Mouse (Mus musculus) T-helper 1 cell (primary cell): ENCODE data around the gene Klhl8.

ENCODE experiments used
- in situ Hi-C: fragments of 300-600 bp; cut with MboI, MseI; formaldehyde crosslinking; loops from one replicate; pipeline ENCODE4 v1.15.1; 2025; ENCODE audit warnings: high pct_unique_total_duplicates

Klhl8 gene

GRCm38 (mm10) chr5:103916595-103917356 lies 5.7 kb upstream of the Klhl8 start:
- in situ Hi-C loops: no loop called here

DNA sequence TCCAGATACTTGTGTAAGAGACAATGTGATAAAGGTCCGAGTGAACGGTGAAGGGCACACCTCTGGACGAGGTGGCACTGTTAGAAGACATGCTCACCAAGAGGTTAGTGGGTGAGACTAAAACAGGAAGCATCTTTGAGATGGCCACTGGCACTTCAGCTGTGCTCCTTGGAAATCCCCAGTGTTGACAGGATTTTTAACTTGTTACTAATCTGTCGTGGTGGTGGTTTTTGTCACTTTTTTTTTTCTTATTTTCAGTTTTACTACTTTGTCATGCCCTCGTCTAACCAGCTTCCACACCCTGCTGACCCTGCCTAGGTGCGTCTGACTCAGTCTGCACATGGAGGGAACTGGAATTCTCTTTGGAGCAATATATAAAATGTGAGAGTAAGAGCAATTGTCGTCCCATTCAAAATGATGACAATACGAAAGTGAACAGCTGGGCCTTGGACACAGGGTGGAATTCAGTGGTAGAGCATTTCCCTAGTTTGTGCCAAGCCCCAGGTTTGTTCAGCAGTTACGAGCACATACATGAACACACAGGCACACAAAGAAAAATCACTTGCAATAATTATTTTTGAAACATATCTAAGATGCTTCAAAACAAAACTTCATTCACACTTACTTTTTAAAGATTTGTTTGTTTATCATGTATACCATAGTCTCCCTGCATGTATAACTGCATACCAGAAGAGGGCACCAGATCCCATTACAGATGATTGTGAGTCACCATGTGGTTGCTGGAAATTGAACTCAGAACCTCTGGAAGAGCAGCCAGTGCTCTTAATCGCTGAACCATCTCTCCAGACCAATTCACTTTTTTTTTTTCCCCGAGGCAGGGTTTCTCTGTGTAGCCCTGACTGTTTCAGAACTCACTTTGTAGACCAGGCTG lies 3.5 kb upstream of the Klhl8 start:
- in situ Hi-C loops: no loop called here

- in situ Hi-C loops: no loop called here
These were observed 2.1 kb upstream of the Klhl8 start for GRCm38 (mm10) chr5:103913150-103913549.

DNA sequence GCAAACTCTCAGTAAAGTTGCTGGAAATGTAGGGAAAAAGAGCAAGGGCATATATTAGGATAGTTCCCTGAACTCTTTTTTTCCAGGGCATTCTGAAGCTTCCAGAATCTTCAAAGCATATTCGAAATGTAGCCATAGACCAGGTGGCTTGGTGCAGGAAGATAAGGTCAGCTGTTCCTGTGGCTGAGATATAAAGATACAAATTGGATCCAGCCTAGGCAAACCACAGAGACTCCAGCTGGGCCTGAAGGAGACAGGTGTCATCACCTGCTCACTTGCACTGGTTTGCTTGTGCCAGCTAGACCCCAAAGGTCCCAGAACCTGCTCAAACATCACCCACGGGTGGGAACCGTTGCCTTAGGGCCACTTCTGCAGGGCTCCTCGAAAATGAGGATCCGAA lies 496 bp upstream of the Klhl8 start:
- in situ Hi-C loops: no loop called here

DNA sequence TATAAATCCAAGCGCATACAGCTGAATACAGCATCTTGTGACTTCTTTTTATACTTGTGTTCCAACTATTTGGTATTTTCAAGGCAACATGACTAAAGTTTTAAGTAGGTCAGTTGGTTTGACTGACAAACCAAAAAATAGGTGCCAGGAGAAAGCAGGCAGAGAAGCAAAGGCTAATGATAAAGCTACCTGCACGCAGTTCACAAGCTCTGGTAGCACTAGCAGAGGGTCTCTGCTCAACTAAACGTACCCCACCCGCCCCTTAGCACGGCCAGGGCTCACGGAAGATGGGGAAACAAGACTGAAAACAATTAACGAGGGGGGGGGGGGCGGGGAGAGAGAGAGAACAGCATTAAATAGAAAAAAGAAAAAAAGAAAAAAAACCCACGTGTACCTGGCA lies 903 bp downstream of the Klhl8 start:
- in situ Hi-C loops: no loop called here

GRCm38 (mm10) chr5:103909466-103909865 lies 1.6 kb downstream of the Klhl8 start:
- in situ Hi-C loops: no loop called here

DNA sequence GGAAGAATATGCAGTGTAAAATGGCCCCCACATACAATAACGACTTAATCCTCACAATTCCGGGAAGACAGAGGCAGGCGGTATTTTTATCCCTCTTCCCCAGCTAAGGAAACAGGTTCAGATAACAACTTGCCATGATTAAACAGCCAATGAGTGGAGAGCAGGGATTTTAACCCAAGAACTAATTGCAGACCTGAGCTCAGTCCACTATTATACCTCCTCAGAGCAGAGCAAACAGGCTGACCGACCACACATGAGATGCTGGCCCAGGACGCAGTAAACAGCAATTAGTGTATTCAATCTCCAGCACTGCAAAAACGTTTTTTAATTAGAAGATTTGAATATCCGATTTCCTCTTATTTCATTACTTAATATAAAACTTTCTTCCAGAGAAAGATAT lies 2.2 kb downstream of the Klhl8 start:
- in situ Hi-C loops: no loop called here

- in situ Hi-C loops: no loop called here
These were observed 3.2 kb downstream of the Klhl8 start for GRCm38 (mm10) chr5:103907844-103908243.

- in situ Hi-C loops: no loop called here
These were observed 4.9 kb downstream of the Klhl8 start for GRCm38 (mm10) chr5:103906173-103906572.

DNA sequence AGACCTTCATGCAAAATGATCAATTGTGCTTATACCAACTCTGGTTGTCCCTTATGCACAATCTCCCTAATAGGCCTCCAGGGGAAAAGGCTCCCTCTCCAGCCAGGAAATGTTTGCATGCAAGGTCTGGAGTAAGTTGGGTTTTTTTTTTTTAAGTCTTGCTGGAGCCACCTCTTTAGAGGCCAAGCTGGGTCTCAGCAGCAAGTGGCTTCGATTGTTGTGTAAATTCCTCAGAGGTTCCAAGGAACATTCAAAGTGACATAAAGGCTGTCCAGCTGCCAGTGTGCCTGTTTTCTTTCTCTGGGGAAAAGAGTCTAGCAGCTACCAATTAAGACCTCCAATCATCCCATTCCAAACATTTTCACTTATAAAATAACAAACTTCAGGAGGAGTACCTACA lies 12.7 kb downstream of the Klhl8 start:
- in situ Hi-C loops: no loop called here

DNA sequence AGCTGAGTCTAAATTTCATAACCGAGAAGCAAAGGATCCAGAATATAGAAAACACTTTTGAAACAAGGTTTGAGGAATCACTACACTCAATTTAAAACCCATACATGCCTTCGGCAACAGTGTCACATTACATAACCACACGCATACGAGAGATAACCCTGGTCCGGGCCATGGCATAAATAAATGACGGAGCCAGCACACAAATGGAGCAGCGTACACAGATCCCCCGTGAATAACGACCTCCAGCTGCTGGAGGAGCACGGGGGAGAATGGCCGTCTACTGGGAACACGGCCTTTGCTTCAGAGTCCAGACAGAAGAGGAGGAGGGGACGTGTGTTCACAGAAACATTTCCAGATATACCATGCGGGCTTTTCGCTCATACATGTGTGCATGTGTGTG lies 21.3 kb downstream of the Klhl8 start:
- in situ Hi-C loops: no loop called here

GRCm38 (mm10) chr5:103863759-103864158 lies 47.3 kb downstream of the Klhl8 start:
- in situ Hi-C loops: no loop called here

GRCm38 (mm10) chr5:103860622-103861021 lies 50.4 kb downstream of the Klhl8 start:
- in situ Hi-C loops: no loop called here

DNA sequence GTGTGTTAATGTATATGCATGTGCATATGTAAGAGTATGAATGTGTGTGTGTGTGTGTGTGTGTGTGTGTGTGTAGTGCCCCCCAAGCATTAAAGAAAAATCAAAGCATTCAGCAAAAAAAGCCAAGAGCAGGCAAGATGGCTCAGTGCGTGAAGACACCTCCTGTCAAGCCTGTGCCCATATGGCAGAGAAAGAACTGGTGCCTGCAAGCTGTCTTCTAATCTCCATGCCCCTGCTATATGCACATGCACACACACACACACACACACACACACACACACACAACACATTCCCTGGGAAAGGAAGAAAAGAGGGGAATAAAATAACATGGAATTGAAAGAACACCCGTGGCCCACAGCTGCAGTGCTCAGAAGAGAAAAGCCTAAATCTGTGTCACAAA lies 53.9 kb downstream of the Klhl8 start:
- in situ Hi-C loops: loop anchor here (5.0 kb wide), 1 partner anchor 70 kb away; no protein-coding TSS in a partner anchor

GRCm38 (mm10) chr5:103856286-103857009 lies 54.6 kb downstream of the Klhl8 start:
- in situ Hi-C loops: loop anchor here (5.0 kb wide), 1 partner anchor 71 kb away; no protein-coding TSS in a partner anchor

DNA sequence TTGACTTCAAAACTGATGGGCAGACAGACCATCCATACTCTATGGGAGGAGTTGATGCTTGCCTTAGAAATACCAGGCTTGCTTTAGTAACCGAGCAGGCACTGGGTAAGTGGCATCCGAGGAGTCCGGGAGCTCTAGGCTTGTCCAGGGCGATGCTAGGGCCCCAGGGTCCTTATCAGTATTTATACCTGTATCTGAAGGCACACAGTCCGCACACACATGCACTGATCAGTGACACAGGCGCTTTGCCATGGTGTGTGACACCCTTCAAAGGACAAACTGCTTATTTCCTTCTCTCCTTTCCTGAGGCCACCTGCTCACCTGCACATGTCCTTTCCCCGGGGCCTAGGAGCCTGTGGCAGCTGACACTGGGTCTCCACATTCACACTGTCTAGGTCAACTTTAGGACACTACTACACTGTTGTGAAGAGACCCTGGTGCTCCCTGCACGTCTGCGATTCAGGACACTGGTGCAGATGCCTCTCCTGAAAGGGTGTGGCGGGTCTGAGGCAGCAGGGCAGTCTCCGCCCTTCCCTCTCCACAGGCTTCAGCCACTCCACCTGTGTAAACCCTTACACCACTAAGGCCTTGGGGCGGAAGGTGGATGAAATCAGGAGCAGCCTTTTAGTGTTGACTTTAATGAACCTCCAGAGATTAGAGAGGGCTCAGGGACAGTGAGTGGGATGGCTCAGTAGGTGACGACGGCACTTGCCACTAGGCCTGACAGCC lies 55.4 kb downstream of the Klhl8 start:
- in situ Hi-C loops: loop anchor here (5.0 kb wide), 1 partner anchor 72 kb away; no protein-coding TSS in a partner anchor

GRCm38 (mm10) chr5:103854807-103855194 lies 56.3 kb downstream of the Klhl8 start:
- in situ Hi-C loops: loop anchor here (5.0 kb wide), 1 partner anchor 72 kb away; no protein-coding TSS in a partner anchor

- in situ Hi-C loops: no loop called here
These were observed 56.8 kb downstream of the Klhl8 start for GRCm38 (mm10) chr5:103854041-103854806.

DNA sequence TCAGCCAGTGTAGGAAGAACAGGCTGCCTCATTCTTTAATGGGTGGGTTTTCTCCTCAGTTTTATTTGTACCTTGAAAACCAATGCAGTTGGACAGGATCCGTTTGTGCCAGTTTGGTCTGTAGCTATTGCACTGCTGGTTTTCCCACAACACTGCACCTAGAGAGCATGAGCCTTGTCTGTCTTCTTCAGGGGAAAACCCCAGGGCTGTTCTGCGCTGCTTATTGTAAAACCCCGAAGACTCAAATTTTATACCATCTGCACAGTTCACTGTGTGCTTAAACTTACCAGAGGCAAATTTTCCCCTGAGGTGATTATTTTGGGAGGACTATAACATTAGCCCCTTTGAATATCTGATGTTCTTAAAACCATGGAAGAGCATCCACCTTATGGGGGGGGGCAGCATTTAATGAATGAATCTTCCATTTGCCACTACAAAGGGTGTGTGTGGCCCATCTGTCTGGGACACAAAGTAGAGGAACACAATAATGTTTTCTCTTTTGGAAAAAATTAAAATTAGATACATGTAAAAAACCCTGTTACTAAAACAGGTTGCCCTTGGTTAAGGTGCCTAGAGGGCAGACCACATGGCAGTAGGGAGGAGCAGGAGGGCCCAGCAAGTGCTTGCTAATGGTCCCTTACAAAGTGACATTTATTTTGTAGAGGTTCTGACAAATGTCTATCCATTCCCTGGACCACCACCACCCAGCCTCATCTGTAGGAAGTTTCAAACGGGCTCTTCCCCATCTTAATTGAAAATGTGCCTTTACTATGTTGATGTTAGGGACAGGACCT lies 58.1 kb downstream of the Klhl8 start:
- in situ Hi-C loops: no loop called here

- in situ Hi-C loops: no loop called here
These were observed 62.5 kb downstream of the Klhl8 start for GRCm38 (mm10) chr5:103848546-103848945.
